8 mouse cellular contexts compared by ENCODE assay signal in genomic region chr9:40757105-40757626, GRCm38 (mm10). TPM values are rescaled to one million over a fixed set of nuclear protein-coding genes. Genes with fewer than 3 reads are reported as not detected.
DNase-seq lines count a peak whose midpoint lies in the region; ATAC-seq and TF ChIP-seq lines count a peak whose summit lies in the region.

No protein-coding gene starts in this region.

- 16% methylated on average over 12 of the region's 12 CpGs for WGBS in embryonic facial prominence, embryonic 10.5 days
- WGBS in heart, embryonic 14.5 days = 12% methylated on average over 12 of the region's 12 CpGs
- 24% methylated on average over 12 of the region's 12 CpGs for WGBS in kidney, postnatal 0 days
- 16% methylated on average over 12 of the region's 12 CpGs for WGBS in liver, embryonic 15.5 days (ENCODE audit: insufficient replicate concordance)
- 23% methylated on average over 12 of the region's 12 CpGs for WGBS in neural tube, embryonic 11.5 days

- H3K4me3 ChIP-seq in embryonic facial prominence, embryonic 10.5 days = peak overlapping the region; percentile 49
- peak overlapping the region; percentile 20 for H3K4me3 ChIP-seq in heart, embryonic 14.5 days (ENCODE audit: control insufficient read depth in 1 of 2, insufficient read depth in 1 of 2, low read depth in 1 of 2, low read length in 2 of 2)
- peak overlapping the region; percentile 22; the same call in 1 of the 2 replicates for H3K4me3 ChIP-seq in kidney, postnatal 0 days (replicated peaks; ENCODE audit: low read depth, low read length)
- H3K4me3 ChIP-seq in liver, embryonic 15.5 days (replicated peaks) = 0 out of 2 replicates have a peak overlapping the region, but pooled peaks have one; percentile 31
- peak overlapping the region; percentile 16; the same call in 1 of the 2 replicates for H3K4me3 ChIP-seq in neural tube, embryonic 11.5 days (ENCODE audit: low read depth, low read length)

- no peak; the same call in 1 of the 2 replicates for ATAC-seq in heart, embryonic 14.5 days (ENCODE audit: insufficient number of reproducible peaks, insufficient read depth, low FRiP score, low read depth)
- peak; percentile 71; the same call in 1 of the 2 replicates for ATAC-seq in kidney, postnatal 0 days (replicated peaks; ENCODE audit: low FRiP score, low read depth)
- peak; percentile 56 for ATAC-seq in liver, embryonic 15.5 days (ENCODE audit: insufficient read depth)
- ATAC-seq in neural tube, embryonic 11.5 days (ENCODE audit: insufficient read depth, low FRiP score, low TSS enrichment) = peak; percentile 80; the same call in 1 of the 2 replicates

- no peaks in the 10 kb centered on the region for H3K27me3 ChIP-seq in embryonic facial prominence, embryonic 10.5 days (replicated peaks; ENCODE audit: low read depth, poor library complexity, severe bottlenecking)
- no peaks in the 10 kb centered on the region for H3K27me3 ChIP-seq in heart, embryonic 14.5 days (ENCODE audit: control insufficient read depth, insufficient read depth, low read length)
- H3K27me3 ChIP-seq in kidney, postnatal 0 days (ENCODE audit: insufficient read depth, low read length) = no peaks in the 10 kb centered on the region
- H3K27me3 ChIP-seq in liver, embryonic 15.5 days = no peaks in the 10 kb centered on the region
- no peaks in the 10 kb centered on the region for H3K27me3 ChIP-seq in neural tube, embryonic 11.5 days (ENCODE audit: control insufficient read depth, insufficient read depth, low read length)

- peak; percentile 57 for DNase-seq in urinary bladder, postnatal 14 days (ENCODE audit: low spot score)
- no peak for DNase-seq in urinary bladder, postnatal 10 days (ENCODE audit: low spot score)
- peak; percentile 84 for DNase-seq in embryonic facial prominence, embryonic 10.5 days (ENCODE audit: low spot score)
- peak; percentile 78 for DNase-seq in kidney, postnatal 0 days (ENCODE audit: low spot score)
- DNase-seq in neural tube, embryonic 11.5 days (ENCODE audit: low spot score) = peak; percentile 73
- DNase-seq in thymus, postnatal 0 days (ENCODE audit: low spot score) = peak; percentile 29

- peak overlapping the region; percentile 80 for H3K27ac ChIP-seq in embryonic facial prominence, embryonic 10.5 days (replicated peaks)
- peak overlapping the region; percentile 84 to 85 for H3K27ac ChIP-seq in heart, embryonic 14.5 days (replicated peaks in 1 of 2; ENCODE audit: control insufficient read depth in 1 of 2, insufficient read depth in 1 of 2, low read depth in 2 of 2, low read length in 2 of 2)
- peak overlapping the region; percentile 47; the same call in 1 of the 2 replicates for H3K27ac ChIP-seq in kidney, postnatal 0 days
- H3K27ac ChIP-seq in liver, embryonic 15.5 days (replicated peaks) = no peak overlapping the region
- H3K27ac ChIP-seq in neural tube, embryonic 11.5 days (ENCODE audit: low read depth, low read length) = 0 out of 2 replicates have a peak overlapping the region, but pooled peaks have one; percentile 62

- peak overlapping the region; percentile 64 for H3K9ac ChIP-seq in heart, embryonic 14.5 days (ENCODE audit: low read length)
- 0 out of 2 replicates have a peak overlapping the region, but pooled peaks have one; percentile 27 for H3K9ac ChIP-seq in kidney, postnatal 0 days (ENCODE audit: low read depth, low read length)
- H3K9ac ChIP-seq in liver, embryonic 15.5 days = no peak overlapping the region
- peak overlapping the region; percentile 37; the same call in 1 of the 2 replicates for H3K9ac ChIP-seq in neural tube, embryonic 11.5 days (ENCODE audit: low read length)

- TF ChIP-seq CTCF in kidney, postnatal 0 days (IDR thresholded peaks at IDR 0.05; ENCODE audit: low read depth) = peak; percentile 65; the same call in 1 of the 2 replicates

- no peaks in the 10 kb centered on the region for H3K9me3 ChIP-seq in embryonic facial prominence, embryonic 10.5 days
- no peaks in the 10 kb centered on the region for H3K9me3 ChIP-seq in heart, embryonic 14.5 days (ENCODE audit: control insufficient read depth, low read length)
- no peaks in the 10 kb centered on the region for H3K9me3 ChIP-seq in kidney, postnatal 0 days (replicated peaks; ENCODE audit: low read length)
- no peaks in the 10 kb centered on the region for H3K9me3 ChIP-seq in liver, embryonic 15.5 days (replicated peaks)
- no peaks in the 10 kb centered on the region for H3K9me3 ChIP-seq in neural tube, embryonic 11.5 days (ENCODE audit: control insufficient read depth, low read length)

- H3K36me3 ChIP-seq in embryonic facial prominence, embryonic 10.5 days (replicated peaks) = peaks cover 17% of the 10 kb centered on the region
- no peaks in the 10 kb centered on the region for H3K36me3 ChIP-seq in heart, embryonic 14.5 days (ENCODE audit: control insufficient read depth, insufficient read depth, low read length)
- H3K36me3 ChIP-seq in kidney, postnatal 0 days (ENCODE audit: insufficient read depth, low read length) = peaks cover 4% of the 10 kb centered on the region; the same call in 1 of the 2 replicates
- H3K36me3 ChIP-seq in liver, embryonic 15.5 days (replicated peaks) = no peaks in the 10 kb centered on the region
- H3K36me3 ChIP-seq in neural tube, embryonic 11.5 days (ENCODE audit: control insufficient read depth, insufficient read depth, low read length) = no peaks in the 10 kb centered on the region

- peak overlapping the region; percentile 59 for H3K4me2 ChIP-seq in heart, embryonic 14.5 days (ENCODE audit: low read length)
- H3K4me2 ChIP-seq in kidney, postnatal 0 days (ENCODE audit: low read length) = peak overlapping the region; percentile 59
- peak overlapping the region; percentile 55 for H3K4me2 ChIP-seq in liver, embryonic 15.5 days
- peak overlapping the region; percentile 46 for H3K4me2 ChIP-seq in neural tube, embryonic 11.5 days (ENCODE audit: low read depth)

- H3K4me1 ChIP-seq in embryonic facial prominence, embryonic 10.5 days = peaks cover 21% of the 10 kb centered on the region
- H3K4me1 ChIP-seq in heart, embryonic 14.5 days (ENCODE audit: control insufficient read depth in 2 of 2, insufficient read depth in 2 of 2, low read length in 2 of 2) = peaks cover 11 to 13% of the 10 kb centered on the region in 2 experiments
- H3K4me1 ChIP-seq in kidney, postnatal 0 days (replicated peaks; ENCODE audit: insufficient read depth, low read length) = peaks cover 5% of the 10 kb centered on the region
- H3K4me1 ChIP-seq in liver, embryonic 15.5 days (replicated peaks) = peaks cover 16% of the 10 kb centered on the region
- H3K4me1 ChIP-seq in neural tube, embryonic 11.5 days (ENCODE audit: control insufficient read depth, insufficient read depth, low read length) = peaks cover 9% of the 10 kb centered on the region

RNA-seq across cellular contexts. Expression of gene Hspa8, which starts 43.6 kb away (rescaled TPM):
- polyA plus RNA-seq in embryonic facial prominence, embryonic 10.5 days (2016; fragmentation: Nextera tagmentation; extraction: Ambion mirVana) = 3,691 and 4,038 TPM in 2 replicates
- 1,682 and 1,761 TPM in 2 replicates for polyA plus RNA-seq in heart, embryonic 14.5 days (2014; fragmentation: Nextera tagmentation; extraction: Ambion mirVana)
- 1,937 and 2,022 TPM in 2 replicates for polyA plus RNA-seq in kidney, postnatal 0 days (2015; fragmentation: Nextera tagmentation; extraction: Ambion mirVana)
- 1,128 and 1,129 TPM in 2 replicates for polyA plus RNA-seq in liver, embryonic 15.5 days (2015; fragmentation: Nextera tagmentation; extraction: Ambion mirVana)
- polyA plus RNA-seq in neural tube, embryonic 11.5 days (2014; fragmentation: Nextera tagmentation; extraction: Ambion mirVana) = 3,508 and 3,707 TPM in 2 replicates
- 1,839 and 2,551 TPM in 2 replicates for polyA plus RNA-seq in thymus, postnatal 0 days (2015; fragmentation: Nextera tagmentation; extraction: Ambion mirVana)
